Mouse (Mus musculus) thymus, adult 18-20 months (tissue): ENCODE measurements at regions not wholly inside any gene's neighbourhood (a gene's known extent, or its start where the extent isn't known, plus 50 kb on each side); places are given as distances from the start of the nearest gene placed in this dataset.
A peak's percentile ranks its signal among the peaks of the same experiment; 100 is the strongest.

ENCODE experiments used
- DNase-seq, 2 experiments: peaks; one replicate each; pipeline ENCODE4 v3.0.0; 2022; ENCODE audit warnings: mixed read lengths in 2 of 2

DNA sequence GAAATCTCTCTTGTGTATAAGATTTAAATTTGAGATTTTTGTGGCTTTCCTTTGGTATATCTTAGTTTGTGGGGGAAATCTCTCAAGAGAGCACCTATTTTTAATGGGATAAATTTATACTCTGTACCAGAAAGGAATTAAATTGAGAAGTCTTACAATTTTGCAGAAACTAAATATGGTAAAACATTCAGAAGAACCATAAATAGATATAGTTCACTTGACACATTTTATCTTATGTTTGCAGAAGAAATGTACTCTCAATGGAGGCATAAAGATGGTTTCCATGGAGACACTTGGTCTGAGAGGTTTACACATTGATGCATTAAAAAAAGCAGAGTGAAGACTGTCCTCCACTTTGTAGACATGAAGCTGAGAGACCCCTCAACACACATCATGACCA, 86.9 kb downstream of the Ndufa10 start:
- DNase-seq, result no peak

DNA sequence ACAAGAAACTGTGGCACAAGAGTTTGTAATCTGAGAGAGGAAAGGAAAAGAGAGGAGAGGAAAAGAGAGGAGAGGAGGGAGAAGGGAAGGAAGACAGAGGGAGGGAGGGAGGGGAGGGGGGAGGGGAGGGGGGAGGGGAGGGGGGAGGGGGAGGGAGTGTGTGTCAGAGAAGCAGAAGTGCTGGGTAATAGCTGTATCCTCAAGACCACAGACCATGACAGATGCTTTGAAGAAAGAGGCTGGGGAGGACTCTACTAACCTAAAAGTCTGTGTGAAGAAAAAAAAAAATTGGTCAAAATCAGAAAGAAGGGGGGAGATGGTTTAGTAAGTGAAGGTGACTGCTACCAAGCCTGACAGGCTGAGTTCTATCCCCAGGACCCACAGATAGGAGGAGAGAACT, 88.7 kb downstream of the Ndufa10 start:
- DNase-seq, result no peak

DNA sequence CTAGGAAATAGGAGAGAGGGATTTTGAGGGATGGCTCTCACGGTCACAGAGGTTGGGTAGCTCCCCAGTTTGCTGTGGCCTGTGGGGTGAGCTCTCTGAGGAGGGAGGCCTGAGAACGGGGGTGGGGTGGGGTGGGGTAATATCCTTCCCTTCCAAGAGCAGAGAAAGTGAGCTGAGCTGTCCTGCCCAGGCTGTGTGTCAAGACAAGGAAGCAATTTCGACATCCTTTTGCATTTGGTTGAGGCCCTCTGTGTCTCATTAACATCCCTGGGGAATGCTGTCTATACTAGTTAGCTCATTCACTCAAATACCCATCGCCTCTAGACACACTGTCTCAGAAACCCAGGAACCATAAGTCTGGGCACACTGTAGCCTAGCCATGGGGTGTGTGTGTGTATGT, 89.9 kb downstream of the Ndufa10 start:
- no peak for DNase-seq

DNA sequence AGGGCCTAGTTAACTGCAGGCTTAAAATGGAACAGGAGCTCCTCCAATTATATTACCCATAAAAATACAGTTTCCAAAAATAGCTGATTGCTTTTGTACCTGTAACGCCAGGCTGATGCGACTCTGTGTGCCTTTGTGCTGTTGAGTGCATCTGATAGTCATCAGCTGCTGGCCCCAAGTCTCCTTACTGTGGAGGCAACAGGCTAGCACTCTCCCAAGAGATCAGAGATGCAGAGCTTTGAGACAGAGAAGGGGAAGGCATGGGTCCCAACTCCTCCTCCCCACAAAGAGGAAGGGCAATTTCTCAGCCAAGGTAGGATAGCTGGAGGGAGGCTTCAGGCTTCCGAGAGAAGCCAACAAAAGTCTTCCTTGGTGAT, 94.2 kb downstream of the Ndufa10 start:
- DNase-seq, result no peak

DNA sequence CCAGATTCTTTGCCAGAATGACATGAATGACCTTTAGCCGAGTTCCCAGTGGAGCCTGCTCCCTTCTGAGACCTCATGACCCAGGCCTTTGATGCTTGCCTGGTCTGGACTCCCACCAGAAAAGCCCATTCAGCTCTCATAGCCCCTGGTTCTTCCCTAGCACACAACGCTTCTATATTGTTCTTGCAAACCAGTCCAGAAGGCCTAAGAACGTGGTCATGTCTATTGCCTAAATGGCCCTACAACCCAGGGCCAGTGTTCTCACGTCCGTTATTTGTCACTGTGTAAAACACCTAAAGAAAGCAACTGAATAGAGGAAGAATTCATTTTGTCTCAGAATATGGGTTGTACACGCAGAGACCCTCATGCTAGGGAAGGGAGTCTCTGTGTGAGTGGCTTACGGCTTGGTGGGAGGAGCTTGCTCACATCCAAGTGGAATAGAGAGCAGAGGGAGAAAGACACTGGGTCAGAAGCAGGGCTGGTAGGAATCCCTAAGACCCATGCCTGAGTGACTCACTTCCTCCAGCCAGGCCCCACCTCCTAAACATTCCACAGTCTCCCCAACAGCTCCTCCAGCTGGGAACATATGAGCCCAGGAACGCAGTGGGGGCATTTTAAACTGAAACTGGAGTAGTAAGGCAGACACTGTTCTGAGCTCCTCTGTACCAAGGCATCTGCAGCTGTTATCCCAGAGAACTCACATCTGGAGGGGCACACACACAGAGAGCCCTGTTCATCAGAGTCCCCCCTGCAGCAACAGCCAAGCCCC, 94.7 kb downstream of the Ndufa10 start:
- DNase-seq, result no peak

DNA sequence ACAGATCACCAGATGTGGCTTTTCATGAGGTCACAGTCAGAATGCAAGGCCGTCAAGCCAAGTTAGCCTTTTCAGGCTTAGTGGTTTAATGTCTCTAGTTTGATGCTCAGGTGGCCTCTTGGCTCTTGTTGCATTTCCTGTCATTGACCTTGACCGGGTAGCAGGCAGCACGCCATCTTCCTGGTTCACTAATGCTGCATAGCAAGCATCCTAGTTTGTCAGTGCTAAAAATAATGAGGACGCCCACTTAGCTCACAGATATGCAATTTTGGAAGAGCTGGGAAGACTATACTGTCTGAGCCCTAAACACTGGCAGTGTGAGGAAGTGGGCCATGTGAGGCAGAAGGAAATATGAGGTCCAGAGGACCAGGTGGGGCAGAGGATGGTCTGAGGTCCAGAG, 97.2 kb downstream of the Ndufa10 start:
- DNase-seq, result no peak

DNA sequence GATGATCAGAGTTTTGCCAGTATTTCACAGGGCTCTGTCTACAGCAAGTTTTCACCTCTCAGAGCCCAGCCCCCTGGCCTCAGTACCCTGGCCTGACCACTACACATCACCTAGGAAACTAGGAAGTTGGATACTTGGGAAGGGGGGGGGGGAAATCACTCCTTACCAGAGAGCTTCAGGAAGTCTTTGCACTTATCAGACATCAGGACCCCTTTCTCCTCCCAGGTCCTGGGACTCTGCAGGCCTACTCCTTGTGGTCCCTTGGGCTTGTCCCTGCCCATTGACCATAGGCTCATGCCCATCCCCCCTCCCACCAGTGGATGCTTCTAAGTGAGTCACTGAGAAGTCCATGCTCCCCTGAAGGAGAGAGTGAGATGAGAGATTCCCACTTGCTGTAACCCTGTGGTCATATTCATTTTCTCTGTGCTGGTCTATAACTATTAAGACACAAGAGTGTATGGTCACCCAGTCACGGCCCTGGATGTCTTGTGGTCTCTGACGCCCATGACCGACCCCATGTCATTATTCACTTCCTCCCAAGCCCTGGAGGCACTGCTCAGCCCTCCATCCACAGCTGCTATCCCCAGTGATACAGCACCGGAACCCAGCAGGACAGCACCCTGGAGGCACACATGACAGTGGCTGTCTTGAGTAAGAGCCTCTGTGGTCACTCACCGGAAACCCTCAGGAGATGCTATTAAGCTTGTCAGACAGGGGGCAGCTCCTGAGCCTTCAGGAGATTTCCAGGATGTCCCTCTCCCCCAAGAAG, 101.3 kb downstream of the Ndufa10 start:
- DNase-seq, result no peak

DNA sequence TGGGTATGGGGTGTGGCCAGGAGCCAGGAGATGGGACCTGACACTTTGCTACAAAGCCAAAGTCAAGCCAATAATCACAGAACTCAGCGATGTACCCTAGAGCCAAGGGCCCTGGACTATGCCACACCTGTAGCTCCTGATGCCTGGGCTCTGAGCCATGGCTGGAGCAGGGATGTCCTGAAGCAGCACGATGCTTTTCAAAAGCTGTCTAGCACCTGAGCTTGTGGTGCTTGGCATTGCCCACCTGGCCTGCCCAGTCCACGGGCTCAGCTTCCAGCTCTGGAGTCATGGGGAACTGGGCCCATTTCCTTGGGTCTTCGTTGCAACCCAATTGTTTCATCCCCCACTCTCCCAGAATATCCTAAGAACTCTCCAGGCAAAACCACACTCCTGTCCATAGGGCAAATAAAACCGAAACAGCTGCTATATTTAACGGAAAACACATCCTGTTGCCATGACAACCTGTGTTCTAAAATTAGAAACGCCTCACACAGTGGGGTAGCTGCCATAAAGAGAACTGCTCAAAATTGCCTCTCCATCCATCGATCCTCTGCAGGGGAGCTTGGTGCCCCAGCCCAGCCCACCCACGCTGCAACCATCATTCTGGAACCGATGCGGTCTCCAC, 102.2 kb downstream of the Ndufa10 start:
- DNase-seq, result no peak

DNA sequence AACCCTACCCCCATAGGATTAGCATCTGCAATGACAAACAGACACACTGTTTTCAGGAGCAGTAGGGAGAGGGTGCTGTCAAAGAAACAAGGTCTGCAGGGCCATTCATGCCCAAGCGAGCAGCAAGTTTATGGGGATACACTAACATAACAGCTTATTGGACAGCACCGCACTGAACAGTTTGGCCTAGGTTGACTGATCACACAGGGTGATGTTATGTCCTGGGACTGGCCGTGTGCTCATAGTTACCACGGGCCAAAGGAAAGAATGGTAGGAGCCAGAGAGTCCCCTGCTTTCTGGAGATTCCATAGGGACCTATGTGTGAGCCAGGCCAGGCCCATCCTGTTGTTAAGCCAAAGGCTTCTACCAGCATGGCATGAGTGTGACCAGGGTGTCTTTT, 102.8 kb downstream of the Ndufa10 start:
- DNase-seq, result no peak

DNA sequence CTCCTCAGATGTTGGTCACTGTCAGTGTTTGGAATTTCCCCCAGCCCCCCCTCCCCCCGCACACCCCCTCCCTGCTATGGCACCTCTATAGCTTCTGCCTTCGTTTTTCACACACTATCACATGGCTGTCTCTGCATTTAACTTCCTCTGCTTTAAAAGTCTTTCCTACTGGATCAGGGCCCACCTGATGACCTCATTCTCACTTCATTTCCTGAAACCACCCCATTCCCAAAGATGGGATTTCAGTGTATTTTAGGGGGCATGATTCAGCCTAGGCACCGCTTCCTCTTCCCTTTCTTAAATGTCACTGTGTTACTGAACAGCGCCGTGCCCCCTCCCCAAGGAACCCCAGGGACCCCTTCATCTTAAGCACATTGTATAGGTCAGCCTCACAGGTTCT, 103.7 kb downstream of the Ndufa10 start:
- DNase-seq, result no peak

DNA sequence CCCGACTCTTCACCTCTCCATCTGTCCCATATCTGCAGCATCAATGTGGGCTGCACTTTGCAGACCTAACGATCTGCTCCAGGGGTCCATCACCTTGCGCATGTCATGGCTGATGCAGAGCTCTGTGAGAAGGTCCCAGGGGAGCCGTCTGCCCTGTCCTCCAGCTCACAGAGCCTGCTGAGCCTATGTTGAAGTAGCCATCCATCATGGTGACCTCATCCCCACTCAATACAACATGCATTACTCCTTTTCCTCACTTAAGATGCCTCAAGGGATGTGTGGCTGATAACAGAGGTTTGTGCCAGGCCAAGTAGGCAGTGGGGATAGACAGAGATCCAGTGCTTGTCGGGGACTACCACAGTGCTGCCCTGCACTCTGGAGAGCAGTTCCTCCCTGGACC, 107.4 kb downstream of the Ndufa10 start:
- no peak for DNase-seq

DNA sequence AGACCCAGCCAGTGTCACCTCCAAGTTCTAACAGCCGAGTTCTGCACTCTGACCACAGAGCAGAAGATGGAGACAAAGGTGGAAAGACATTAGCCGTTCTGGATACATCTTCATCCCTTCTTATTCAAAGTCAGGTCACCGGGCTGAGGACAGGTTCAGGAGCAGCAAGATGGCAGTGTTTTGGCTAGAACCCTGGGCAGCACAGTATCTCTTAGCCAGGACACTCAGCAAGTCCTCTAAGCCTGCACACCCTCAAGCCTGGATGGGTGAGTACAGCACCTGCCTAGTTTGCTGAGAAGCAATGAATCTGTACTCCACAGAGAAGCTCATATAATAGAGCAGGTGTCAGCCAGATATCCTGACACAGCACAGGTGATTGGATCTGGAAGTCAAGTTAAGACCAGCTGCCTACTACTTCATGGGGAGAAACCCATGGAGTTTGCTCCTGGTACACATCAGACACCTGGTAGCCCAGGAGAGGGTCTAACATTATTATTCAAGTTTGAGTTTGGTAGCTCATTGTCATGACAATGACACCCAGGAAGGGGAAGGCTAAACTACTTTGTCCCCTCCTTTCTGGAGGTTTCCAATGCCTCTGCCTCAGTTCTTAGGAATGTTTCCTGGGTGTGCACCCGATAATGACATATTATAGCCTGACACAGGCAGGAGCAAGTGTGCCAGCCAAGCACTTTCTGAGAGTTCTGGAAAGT, 108.1 kb downstream of the Ndufa10 start:
- DNase-seq, result no peak

DNA sequence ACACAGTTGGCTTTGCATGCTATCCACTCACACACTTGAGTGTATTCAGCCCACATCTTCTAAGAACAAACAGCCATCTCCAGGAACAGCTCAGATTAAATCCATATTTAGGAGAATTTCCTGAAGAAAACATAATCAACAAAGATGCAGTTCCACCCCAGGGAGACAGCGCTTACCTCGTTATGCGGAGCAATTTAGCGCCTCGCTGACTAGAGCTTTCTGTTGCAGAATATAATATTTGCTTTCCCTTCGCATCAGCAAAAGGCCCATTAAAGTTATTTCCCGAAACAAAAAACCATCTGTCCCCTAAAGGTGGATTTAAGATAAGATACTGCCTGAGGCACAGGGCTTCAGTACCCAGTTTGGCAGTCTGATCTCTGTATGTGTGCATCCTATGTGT, 112.0 kb downstream of the Ndufa10 start:
- no peak for DNase-seq

DNA sequence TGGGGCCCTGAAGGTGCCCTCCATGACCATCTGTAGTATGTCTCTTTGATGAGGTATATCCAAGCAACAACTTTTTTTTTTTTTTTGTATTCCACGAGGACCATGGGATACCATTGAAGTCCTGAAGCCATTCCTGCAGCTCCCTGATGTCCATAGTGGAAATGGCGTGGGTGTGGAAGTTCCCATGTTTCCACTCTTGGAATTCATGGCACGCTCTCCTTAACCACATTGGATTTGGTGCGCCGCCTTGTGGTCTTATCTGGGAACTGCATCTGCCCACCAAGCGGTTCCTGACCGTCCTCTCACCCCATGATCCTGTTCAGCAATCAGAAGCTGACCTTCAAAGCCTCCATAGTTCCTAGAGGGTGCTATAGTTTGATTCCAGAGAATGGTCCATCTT, 113.4 kb downstream of the Ndufa10 start:
- peak in 1 of 2 experiments; percentile 20 for DNase-seq

DNA sequence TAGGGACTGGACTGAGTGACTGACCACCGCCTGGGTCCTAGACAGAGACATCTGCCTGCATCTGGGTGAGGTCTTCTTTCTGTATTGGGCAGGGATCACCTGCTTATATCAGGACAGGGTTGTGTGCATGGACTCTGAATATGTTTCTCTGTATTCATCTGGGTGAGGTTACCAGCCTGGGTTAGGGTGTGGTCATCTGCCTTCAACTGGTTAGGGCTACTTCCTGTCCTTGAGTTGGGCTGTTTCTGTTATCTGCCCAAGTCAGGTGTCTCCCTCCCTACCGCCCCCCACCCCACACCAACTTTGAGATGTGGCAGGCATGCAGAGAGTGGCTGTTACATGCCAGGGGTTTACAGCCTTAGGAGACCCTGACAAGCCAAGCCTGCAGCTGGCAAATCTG, 114.2 kb downstream of the Ndufa10 start:
- no peak for DNase-seq

DNA sequence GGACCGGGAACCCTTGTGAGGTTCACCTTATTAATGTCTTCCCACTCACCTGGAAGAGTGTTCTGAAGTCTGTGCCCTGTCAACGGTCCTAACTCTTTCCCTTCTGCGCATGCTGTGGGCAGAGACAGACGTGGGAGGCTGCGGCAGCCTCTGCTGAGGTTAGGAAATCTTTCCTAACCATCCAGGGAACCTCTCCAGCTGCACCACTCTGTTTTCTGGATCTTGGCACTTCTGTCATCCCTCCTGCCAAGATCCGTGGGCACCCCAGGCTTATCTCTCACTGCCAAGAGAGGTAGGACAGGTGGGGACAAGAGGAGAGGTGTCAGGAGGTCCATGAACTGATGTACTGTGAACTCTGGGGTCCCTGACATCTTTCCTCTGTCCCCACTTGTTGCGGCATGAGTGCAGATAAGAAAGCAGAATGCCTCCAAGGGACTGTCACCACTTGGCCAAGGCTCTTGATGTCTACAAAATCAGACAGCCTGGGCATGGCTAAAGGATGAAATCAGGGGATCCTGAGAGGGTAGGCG, 114.8 kb downstream of the Ndufa10 start:
- DNase-seq, result no peak

DNA sequence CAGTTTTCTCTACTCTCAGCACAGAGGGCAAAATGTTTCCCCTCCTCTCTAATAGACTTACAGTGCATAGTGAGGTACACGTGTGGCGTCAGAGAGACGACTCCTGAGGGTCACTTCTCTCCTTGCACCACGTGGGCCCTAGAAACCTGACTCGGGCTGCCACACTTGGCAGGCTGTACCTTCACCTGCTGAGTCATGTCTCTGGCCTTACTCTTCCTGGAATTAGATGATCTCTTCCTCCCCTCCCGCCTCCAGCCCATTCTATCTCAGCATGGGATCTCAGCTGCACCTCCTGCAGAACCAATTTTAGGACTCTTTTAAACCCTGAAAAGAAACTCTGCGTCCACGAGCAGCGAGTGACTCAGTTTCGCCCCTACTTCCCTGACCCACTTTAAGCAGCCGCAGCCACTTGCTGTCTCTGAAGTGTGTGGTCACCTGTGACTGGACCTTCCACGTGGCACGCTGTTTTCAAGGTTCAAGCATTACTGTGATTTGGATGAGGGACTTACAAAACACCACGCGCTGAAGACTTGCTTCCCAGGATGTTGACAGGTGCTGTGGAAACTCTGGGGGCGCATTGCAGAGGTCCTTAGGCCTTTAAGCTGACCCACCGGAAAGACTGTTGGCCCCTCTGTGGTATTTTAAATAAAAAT, 125.2 kb downstream of the Ndufa10 start:
- DNase-seq, result no peak

DNA sequence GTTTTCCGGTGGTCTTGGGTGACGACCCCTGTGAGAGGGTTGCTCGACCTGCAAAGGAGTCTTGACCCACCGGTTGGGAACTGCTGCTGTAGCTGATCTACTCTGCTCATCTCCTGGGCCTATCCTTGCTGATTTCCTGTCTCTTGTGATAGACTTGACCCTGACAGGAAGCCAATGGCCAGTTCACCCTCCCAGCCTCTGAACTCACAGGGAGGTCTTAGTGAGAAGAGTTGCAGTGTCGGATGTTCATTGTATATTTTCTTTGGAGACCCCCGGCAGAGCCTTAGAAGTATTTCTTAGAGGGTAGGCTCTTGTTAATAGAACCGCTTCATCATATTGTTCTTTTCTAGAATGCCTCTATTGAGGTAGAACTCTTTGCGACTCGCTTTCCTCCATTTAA, 126.0 kb downstream of the Ndufa10 start:
- no peak for DNase-seq

DNA sequence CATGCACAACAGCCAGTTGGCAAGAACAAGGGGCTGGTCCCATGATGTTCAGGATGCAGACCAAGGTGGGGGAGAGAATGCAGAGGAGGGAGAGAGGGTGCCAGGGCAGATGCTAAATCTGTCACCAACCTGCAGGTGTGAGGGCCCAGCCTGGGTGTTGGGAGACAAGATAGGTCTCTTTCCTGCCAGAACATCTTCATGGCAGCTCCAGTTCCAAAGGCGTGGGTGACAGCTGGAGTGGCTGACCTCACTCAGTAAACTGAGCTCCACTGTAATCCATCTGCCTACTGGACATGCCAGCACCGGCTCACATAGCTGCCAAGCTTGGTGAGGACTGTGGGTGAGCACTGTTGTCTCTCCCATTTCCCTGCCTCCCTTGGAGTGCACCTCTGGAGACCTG, 129.9 kb downstream of the Ndufa10 start:
- DNase-seq, result no peak

DNA sequence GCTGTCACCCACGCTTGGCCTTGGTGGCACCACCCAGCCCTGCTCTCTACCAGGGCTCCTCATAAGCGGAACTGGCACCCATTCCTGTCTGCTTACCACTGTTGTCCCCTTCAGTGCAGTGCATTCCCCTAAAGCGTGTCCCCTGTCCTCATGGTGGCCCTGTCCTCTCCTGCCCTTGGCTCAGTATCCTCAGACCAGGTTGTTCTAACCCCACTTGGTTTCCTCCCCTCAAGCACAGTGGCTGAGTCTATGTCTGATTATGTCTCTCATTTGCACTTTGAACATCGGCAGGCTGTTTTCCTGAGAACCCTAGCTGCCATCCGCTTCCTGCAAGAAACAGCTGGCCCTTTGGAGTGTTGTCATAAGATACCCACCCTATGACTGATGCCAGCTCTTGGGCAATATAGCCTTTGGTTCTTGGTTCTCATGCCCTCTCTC, 130.5 kb downstream of the Ndufa10 start:
- no peak for DNase-seq

DNA sequence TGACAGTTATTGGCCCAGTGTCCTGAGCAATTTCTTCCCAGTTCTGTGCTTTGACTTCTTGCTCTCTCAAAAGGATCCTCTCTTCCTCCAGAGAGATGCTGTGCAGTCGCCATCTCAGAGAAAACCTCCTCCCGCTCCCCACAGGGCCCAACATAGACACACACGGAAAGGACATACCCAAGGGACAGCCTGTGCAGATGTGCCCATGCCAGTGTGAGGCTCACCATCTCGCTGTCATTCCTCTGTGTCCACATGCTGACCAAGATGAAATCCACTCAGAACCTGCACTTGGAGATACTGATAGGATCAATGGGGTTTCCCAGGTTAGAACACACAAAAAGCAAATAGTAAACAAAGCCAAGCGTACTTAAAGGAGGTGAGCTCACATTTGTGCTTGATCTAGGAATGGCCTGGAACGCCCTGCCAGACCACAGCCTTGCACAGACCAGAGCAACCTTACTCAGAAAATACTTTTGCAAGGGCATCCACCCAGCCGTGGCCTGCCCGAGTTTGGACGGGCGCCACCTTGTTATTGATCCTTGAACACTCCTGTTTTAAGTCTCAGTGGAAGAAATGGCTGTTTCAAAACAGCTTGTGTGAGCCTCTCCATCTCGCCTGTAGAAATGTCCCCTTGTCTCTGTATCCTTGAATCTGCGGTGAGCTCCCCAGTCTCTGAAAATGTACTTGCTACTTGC, 131.7 kb downstream of the Ndufa10 start:
- DNase-seq, result no peak

DNA sequence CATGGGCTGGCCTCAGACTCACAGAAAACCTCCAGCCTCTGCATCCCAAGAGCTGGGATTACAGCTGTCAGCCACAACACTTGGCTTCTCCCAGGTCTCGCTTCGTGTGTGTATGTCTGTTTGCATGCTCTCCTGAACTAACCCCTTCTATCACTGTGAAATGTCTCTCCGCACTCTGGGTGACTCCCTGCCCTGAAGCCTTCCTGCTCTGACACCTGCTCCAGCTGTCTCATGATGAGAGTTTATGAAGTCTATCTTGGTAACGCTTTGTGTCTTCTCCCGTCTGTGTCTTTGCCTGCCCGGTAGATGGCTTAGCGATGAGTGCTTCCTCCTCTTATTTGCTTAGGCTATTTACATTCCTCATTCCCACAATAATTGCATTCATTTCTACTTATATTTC, 133.0 kb downstream of the Ndufa10 start:
- DNase-seq, result no peak
